Mouse (Mus musculus): Measurements from ENCODE around the gene Nosip.
"Not testable (repeated sequence)": the region's sequence is repeated elsewhere in the genome, so short reads cannot be mapped to it uniquely, and the experiment has no call there.

Gene Nosip

GRCm38 (mm10) chr7:45088597-45088996 is 26.4 kb downstream of the Nosip start:
- no peak for DNase-seq (ENCODE audit: extremely low spot score, low read depth, low spot score)

DNA sequence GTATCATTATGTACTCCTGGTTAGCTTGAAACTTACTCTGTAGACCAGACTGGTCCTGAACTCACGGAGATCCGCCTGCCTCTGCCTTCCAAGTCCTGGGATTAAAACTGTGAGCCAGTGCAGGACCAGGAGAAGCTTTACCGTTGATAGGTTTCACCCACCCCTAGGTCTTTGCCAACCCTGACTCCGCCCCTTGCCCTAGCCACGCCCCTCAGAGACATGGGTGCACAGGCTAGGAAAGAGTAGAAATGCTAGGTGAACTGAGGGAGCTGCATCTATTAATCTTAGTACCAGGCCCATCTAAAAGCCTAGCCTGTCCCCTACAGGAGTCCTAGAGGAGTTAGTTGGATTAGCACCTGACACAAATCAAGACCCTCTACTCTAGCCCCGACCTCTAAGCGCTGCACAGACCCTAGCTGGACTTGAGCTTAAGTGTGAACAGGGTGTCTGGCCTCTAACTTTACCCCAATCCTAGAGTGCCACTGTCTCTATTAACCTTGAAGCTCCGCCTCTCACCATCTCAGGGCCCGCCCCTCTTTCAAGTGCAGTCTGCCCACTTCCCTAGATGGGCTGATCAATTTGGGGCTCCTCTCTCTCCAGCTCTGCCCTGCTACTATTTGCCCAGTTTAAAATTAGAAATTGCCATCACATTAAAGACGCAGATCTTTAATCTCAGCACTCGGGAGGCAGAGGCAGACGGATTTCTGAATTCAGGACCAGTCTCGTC is 28.2 kb downstream of the Nosip start:
- no peak for DNase-seq (ENCODE audit: extremely low spot score, low read depth, low spot score)

- DNase-seq (ENCODE audit: extremely low spot score, low read depth, low spot score), result no peak
These were observed 29.1 kb downstream of the Nosip start for GRCm38 (mm10) chr7:45091001-45091990.

DNA sequence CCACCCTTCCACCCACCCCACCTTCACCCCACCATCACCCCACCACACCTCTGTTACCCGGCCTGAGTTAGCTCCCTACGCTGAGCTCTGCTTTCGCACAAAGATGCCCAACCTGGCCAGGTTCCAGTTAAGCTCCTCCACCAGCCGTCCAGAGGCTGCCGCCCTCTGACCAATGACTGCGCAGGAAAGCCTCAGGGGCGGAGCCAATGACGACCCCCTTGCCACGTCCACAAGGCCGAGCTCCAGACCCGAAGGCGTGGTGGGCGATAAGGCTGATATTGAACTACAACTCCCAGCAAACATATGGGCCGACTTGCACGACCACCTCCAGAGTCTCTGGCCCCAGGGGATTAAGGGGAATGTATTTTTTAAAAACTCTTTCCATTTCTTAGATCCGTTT is 29.8 kb downstream of the Nosip start, which contains the start of gene Rcn3:
Gene Rcn3, minus strand, starts transcription at position 174 of the 400 bp plus-strand sequence.
- DNase-seq (ENCODE audit: extremely low spot score, low read depth, low spot score), result peak; percentile 90

DNA sequence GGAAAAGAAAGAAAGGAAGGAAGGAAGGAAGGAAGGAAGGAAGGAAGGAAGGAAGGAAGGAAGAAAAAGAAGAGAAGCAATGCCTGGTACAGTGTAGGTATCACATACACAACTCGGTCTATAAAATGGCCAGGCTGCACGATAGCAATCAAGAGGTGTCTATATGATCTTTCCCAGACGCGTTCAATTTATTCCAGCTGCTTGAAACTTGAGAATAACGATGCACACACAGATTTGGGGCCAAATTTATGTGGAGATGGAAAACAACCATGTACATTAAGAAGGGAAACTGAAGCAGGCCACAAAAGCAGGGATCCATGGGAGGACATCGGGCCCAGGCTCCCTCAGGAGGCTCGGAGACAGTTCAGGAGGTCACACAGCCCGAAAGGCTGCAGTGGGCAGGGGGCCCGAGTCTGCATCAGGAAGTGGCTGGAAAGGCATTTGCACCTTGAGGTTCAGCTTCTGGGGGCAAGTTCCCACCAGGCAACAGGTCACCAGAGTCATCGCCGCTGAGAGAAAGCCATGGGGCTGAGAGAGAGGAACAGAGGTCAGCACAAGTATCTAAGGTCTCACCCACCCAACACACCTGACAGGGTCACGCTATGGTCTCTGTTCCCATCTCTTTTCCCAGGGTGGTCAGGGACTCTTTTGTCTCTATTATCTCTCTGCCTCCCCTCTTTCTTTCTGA is 30.7 kb downstream of the Nosip start:
- DNase-seq (ENCODE audit: extremely low spot score, low read depth, low spot score), result no peak

- no peak for DNase-seq (ENCODE audit: extremely low spot score, low read depth, low spot score)
These were observed 31.3 kb downstream of the Nosip start for GRCm38 (mm10) chr7:45093516-45093905.

DNA sequence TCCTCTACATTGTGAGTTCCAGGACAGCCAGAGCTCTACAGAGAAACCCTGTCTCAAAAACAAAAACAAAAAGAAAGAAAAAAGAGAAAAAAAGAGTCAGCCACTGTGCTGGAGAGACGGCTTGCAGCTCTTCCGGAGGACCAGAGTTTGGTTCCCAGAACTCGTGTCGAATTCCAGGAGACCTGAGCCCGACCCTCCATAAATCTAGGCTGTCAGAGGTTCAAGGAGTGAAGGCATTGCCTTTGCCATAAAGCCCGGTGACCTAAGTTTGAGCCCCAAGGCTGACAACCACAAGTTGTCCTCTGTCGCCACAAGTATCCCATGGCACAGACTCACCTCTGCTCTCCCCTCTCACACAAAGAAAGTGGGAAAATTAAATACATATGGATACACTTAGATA is 31.9 kb downstream of the Nosip start:
- DNase-seq (ENCODE audit: extremely low spot score, low read depth, low spot score), result no peak

- no peak for DNase-seq (ENCODE audit: extremely low spot score, low read depth, low spot score)
These were observed 33.1 kb downstream of the Nosip start for GRCm38 (mm10) chr7:45095367-45095766.

DNA sequence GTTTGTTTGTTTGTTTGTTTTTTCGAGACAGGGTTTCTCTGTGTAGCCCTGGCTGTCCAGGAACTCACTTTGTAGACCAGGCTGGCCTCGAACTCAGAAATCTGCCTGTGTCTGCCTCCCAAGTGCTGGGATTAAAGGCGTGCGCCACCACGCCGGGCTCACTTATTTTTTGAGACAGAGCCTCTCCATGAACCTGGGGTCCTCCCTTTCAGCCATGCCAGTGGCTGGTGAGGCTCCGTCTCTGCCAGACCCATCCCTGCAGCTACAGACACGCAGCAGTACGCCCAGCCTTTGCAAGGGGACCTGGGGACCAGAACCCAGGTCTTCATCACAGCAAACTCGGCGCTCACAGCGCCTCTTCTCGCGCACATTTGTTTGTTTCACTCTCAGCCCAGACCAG is 33.7 kb downstream of the Nosip start:
- DNase-seq (ENCODE audit: extremely low spot score, low read depth, low spot score), result not testable (repeated sequence)

DNA sequence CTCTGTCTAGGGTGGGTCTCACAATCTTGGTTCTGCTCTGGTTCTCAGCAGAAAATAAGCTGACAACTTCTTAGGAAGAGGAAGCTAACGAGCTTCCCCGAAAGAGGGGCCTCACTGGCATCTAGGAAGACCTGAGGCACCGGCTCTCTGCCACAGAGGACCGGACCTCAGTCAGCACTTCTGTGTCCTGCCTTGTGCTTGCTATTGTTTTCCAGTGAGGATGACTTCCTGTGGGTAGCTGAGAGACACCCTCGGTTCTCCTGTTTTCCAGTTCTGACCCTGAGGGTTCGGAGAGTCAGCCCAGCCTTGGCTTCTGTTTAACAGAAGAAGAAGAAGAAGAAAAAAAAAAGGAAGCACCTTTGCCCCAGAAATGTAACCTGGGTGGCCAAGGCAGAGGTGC is 35.2 kb downstream of the Nosip start:
- no peak for DNase-seq (ENCODE audit: extremely low spot score, low read depth, low spot score)

DNA sequence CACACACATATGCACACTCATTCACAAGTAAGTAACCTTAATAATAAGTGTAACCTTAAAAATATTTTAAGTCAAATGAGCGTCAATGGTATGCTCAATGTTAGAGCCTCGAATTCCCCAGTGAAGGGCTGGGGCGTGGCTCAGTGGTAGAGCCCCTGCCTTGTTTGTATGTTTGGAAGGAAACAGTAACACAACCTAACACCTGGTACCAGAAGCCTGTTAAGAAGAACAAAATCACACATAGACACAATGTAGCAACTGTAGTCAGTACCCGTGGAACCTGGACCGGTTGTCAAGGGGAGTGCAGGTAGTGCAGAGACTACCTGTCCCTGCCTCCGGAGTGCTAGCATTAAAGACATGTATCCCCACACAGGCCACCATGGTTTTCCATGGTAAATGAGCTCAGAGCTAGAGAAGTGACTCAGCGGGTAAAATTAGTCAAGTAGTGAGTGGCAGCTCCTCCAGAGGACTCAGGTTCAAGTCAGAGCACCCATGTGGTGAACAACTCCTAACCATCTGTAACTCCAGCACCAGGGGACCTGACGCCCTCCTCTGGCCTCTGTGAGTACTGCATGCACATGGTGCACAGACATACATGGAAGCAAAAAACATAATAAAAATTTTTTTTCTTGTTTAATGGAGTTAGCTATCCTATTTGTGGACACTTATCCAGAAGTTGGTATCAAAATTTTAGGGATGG is 36.5 kb downstream of the Nosip start:
- no peak for DNase-seq (ENCODE audit: extremely low spot score, low read depth, low spot score)

DNA sequence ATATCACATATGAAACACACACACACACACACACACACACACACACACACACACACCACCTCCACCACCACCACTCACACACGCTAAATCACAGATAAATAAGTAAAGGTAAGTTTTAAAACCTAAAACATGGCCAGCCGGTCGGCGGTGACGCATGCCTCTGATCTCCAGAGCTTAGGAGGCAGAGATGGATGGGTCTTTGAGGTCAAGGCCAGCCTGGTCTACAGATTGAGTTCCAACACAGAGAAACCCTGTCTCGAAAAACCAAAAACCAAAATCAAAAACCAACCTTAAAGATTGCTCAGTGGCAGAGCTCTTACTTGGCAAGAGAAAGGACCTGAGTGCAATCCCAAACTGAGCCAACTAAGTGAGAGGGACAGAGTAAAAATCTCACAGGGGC is 37.8 kb downstream of the Nosip start:
- no peak for DNase-seq (ENCODE audit: extremely low spot score, low read depth, low spot score)

DNA sequence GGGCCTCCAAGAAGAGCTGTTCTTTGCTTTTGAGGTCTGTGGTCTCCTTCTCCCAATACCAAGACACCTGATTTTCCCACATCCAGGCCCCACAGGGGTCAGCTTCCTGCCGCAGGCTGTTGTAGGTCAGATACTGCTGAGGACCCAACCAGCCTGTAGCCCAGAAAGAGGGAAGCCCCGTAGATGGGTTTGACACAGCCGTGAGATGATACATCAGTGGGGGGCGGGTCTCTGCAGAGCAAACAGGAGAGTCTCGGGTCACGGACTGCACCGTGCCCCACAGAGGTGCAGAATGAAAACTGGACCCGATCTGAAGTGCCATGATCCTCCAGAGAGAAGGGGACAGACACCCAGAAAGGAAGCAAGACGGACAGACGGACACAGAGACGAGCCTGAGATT is 40.2 kb downstream of the Nosip start:
- no peak for DNase-seq (ENCODE audit: extremely low spot score, low read depth, low spot score)

GRCm38 (mm10) chr7:45102940-45103585 is 40.8 kb downstream of the Nosip start:
- DNase-seq (ENCODE audit: extremely low spot score, low read depth, low spot score), result no peak

DNA sequence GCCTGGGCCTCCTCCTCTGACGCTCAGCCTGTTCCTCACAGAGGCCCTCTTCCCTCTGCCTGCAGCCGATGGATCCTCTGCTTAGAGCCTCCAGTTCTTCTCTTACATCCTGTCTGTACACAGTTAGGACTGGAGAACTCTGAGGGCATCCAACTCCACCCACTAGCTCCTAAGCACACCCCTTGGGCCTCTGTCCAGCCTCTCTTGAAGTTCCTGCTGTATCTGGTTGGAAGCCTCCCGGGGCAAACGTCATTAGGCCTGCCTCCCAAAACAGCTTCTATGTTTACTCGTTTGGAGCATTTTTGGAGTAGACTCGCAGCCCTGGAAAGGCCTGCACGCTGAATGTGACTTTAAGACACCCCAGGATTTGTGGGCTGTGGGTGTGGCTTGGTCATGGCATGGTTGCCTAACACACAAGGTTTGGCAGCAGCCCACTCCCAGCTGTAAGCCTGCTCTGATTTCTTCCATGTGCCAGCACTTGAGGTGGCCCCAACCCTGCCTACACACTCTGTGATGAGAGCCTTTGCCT is 41.5 kb downstream of the Nosip start, which contains the start of gene Fcgrt:
Gene Fcgrt, minus strand, starts transcription at position 200 of the 529 bp plus-strand sequence.
- DNase-seq (ENCODE audit: extremely low spot score, low read depth, low spot score), result no peak

DNA sequence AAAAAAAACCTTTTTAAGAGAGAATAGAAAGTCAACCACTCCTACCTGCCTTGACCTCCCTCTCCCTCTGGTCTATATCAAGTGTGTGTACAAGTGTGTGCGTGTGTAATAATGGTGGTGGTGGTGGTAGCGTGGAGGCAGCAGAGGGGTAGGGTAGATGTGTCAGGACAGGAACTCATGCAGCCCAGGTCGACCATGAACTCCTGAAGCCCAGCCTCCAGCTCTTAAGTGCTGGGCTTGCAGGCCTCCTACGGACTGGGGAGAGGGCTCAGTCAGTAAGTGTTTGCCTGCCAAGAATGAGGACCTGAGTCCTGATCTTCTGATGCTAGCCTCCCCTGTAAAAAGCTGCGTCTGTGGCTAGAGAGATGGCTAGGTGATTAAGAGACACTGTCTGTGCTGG is 42.7 kb downstream of the Nosip start:
- no peak for DNase-seq (ENCODE audit: extremely low spot score, low read depth, low spot score)

DNA sequence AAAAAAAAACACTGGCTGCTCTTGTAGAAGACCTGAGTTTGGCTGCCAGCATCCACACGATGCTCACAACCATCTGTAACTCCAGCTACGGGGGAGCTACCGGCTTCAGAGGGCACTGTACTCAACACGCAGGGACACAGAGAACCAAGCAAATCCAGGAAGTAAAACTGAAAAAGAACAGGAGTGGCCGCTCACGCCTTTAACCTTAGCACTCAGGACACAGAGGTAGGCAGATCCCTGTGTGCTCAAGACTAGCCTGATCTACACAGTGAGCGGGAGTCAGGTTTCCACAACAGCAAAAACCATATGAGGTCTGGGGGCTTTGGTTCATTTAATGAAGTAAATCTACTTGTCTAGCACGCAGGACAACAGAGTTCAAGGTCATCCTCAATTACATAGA is 43.3 kb downstream of the Nosip start:
- no peak for DNase-seq (ENCODE audit: extremely low spot score, low read depth, low spot score)

- DNase-seq (ENCODE audit: extremely low spot score, low read depth, low spot score), result no peak
These were observed 44.2 kb downstream of the Nosip start for GRCm38 (mm10) chr7:45106441-45106840.

DNA sequence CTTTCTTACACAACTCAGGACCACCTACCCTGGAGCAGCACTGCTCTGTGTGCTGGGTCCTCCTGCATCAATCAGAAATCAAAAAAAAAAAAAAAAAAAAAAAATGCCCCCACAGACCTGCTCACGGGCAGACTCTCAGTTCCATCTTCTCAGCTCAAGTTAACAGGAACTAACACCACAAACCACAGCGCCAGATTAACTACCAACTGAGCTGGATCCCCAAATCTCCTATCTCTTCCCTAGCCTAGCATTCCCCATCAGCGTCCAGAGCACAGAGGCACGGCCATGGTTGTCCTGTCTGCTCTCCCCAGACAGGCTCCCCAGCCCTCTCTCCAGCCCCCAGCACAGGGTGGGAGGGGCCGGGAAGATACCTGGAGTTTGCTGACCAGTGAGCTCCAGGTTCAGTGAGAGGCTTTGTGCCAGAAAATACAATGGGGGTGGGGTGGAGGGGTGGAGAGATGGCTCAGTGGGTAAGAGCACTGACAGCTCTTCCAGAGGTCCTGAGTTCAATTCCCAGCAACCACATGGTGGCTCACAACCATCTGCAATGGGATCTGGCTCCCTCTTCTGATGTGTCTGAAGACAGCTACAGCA is 44.9 kb downstream of the Nosip start:
- DNase-seq (ENCODE audit: extremely low spot score, low read depth, low spot score), result no peak

GRCm38 (mm10) chr7:45110089-45110488 is 47.9 kb downstream of the Nosip start:
- not testable (repeated sequence) for DNase-seq (ENCODE audit: extremely low spot score, low read depth, low spot score)
